Mouse (Mus musculus): ENCODE results near the gene Ttyh2. TPM values are rescaled to one million over a fixed set of nuclear protein-coding genes. Genes with fewer than 3 reads are reported as not detected.

Ttyh2 gene
- total and polyA plus RNA-seq, 2 experiments = 25.6 to 66.9 TPM

DNA sequence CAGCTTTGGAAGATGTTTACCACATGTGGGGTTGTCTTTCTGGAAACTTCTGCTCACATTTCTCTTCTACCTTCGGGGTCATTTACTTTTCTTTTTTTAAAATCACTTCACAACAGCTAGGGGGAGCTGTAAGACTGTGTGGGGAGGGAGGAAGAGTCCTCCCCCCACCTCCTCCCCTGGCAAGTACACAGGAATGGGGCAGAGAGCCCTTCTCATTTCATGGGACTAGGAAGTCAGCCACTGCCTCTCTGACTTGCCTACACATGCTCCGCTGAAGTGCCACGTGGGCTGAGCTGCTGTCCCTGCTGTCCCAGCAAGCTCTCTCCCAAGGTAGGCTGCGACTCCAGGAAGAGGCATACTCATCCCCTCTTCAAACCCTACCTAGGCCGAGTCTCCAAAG is 20.7 kb upstream of the Ttyh2 start:
- Histone ChIP-seq H3K4me1 (ENCODE audit: control insufficient read depth, insufficient read depth, low read length) (no peaks in the 10 kb centered on the region), H3K9ac (ENCODE audit: low read depth, low read length) (no peak overlapping the region), H3K36me3 (ENCODE audit: control insufficient read depth, insufficient read depth, low read length) (no peaks in the 10 kb centered on the region), H3K27me3 (ENCODE audit: control insufficient read depth, insufficient read depth, low read length) (no peaks in the 10 kb centered on the region), H3K27ac (replicated peaks; ENCODE audit: insufficient read depth, low read depth, low read length) (no peak overlapping the region), H3K4me3 (ENCODE audit: insufficient read depth, low read depth, low read length) (no peak overlapping the region), H3K79me2 (ENCODE audit: control insufficient read depth, insufficient read depth, low read length) (no peaks in the 10 kb centered on the region)
- TF ChIP-seq POLR2A (IDR thresholded peaks at IDR 0.05; ENCODE audit: extremely low read depth, insufficient read depth, low read length) (no peak), CTCF (IDR thresholded peaks at IDR 0.05; ENCODE audit: low read depth, low read length) (no peak)
- WGBS = 42% methylated on average over 5 of the region's 5 CpGs
- DNase-seq (ENCODE audit: extremely low read depth, low read depth, low spot score) = no peak

DNA sequence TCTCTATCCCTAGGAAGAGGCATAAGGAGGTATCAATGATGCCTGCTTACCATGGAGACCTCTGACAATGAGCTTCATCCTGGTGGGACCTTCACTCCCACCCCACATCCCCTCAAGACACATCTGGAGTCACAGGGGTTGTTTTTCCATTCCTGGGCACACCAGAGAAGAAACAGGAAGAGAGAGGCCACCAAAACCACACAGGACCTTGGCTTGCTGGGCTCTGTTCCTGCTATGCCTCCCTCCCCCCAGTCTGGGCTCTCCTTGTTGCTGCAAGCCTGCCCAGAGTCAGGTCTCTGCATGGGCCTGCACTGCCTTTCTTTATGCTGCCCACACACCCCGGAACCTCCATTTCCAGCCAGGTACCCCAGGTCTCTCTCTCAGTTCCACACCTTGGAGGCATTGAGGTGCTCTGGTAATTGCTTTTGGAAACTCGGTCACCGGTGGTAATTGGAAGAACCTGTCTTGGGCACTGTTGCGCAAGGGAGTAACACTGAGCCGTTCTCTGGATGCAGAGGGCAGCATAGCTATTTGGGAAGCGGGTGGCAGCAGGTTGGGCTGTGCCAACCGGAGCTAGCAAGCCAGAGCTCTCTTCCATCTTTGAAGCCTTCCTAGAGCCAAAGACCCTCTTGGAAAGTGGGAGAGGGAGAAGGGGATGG is 19.8 kb upstream of the Ttyh2 start:
- WGBS = 57% methylated on average over 7 of the region's 7 CpGs

DNA sequence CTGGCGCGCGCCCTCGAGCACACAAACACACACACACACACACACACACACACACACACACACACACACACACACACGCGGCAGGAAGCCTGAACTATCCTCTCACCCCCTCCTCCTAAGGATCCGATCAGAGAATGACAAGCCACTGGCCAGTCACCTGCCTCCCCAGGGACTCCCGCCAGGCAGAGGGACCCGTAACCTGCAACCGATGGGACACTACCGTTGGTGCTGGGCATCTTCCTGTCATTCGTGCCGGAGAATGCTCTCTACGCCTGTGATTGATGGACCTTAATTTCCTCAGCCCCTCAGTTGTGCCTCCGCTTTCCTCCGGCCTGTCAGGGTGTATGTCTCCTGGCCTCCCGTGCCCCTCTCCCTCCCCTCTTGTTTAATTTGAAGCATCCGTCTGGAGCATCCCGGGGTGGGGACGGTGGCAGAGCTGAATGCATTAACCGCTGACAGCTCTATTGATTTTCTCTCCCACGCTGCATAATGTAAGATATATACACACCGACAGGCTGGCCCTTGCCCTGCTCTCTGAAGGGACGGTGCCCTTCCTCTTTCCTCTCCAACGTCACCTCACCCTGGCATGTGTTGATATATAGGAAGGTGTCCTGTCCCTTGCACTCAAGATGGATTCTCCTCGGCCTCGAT is 18.1 kb upstream of the Ttyh2 start:
- Histone ChIP-seq H3K4me3 (ENCODE audit: insufficient read depth, low read depth, low read length) (no peak overlapping the region), H3K4me1 (ENCODE audit: control insufficient read depth, insufficient read depth, low read length) (no peaks in the 10 kb centered on the region), H3K79me2 (ENCODE audit: control insufficient read depth, insufficient read depth, low read length) (no peaks in the 10 kb centered on the region), H3K27me3 (ENCODE audit: control insufficient read depth, insufficient read depth, low read length) (no peaks in the 10 kb centered on the region), H3K9ac (ENCODE audit: low read depth, low read length) (no peak overlapping the region), H3K27ac (replicated peaks; ENCODE audit: insufficient read depth, low read depth, low read length) (no peak overlapping the region), H3K36me3 (ENCODE audit: control insufficient read depth, insufficient read depth, low read length) (no peaks in the 10 kb centered on the region)
- WGBS = 36% methylated on average over 27 of the region's 27 CpGs
- no peak for DNase-seq (ENCODE audit: extremely low read depth, low read depth, low spot score)
- TF ChIP-seq CTCF (IDR thresholded peaks at IDR 0.05; ENCODE audit: low read depth, low read length) (no peak), POLR2A (IDR thresholded peaks at IDR 0.05; ENCODE audit: extremely low read depth, insufficient read depth, low read length) (no peak)

More for the DNA sequence above, 19.8 kb upstream of the Ttyh2 start:
- no peaks in the 10 kb centered on the region for H3K79me2 ChIP-seq (ENCODE audit: control insufficient read depth, insufficient read depth, low read length)
- no peak overlapping the region for H3K9ac ChIP-seq (ENCODE audit: low read depth, low read length)
- H3K4me1 ChIP-seq (ENCODE audit: control insufficient read depth, insufficient read depth, low read length) = no peaks in the 10 kb centered on the region
- H3K36me3 ChIP-seq (ENCODE audit: control insufficient read depth, insufficient read depth, low read length) = no peaks in the 10 kb centered on the region
- TF ChIP-seq POLR2A (IDR thresholded peaks at IDR 0.05; ENCODE audit: extremely low read depth, insufficient read depth, low read length) (no peak), CTCF (IDR thresholded peaks at IDR 0.05; ENCODE audit: low read depth, low read length) (no peak)
- DNase-seq (ENCODE audit: extremely low read depth, low read depth, low spot score) = no peak
- no peaks in the 10 kb centered on the region for H3K27me3 ChIP-seq (ENCODE audit: control insufficient read depth, insufficient read depth, low read length)
- H3K4me3 ChIP-seq (ENCODE audit: insufficient read depth, low read depth, low read length) = no peak overlapping the region
- no peak overlapping the region for H3K27ac ChIP-seq (replicated peaks; ENCODE audit: insufficient read depth, low read depth, low read length)

DNA sequence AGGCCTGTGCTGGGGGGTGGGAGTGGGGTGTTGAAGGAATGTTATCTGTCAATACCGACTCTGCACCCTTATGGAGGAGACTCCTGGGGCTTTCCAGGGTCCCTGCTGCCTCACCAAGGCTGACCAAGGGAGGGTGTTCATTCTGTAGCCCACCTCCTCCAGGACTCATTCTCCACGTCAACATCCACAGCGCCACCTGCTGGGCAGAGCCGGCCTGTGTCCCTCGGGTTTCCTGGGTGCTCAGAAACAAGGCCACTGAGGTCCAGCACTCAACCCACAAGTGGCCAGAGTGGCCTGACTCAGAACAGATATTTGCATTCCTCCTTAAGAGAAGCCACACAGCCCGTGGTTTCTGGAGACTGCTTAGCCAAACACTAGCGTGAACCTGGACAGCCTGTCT is 17.5 kb upstream of the Ttyh2 start:
- H3K36me3 ChIP-seq (ENCODE audit: control insufficient read depth, insufficient read depth, low read length) = no peaks in the 10 kb centered on the region
- TF ChIP-seq POLR2A (IDR thresholded peaks at IDR 0.05; ENCODE audit: extremely low read depth, insufficient read depth, low read length) (no peak), CTCF (IDR thresholded peaks at IDR 0.05; ENCODE audit: low read depth, low read length) (peak; percentile 81)
- H3K79me2 ChIP-seq (ENCODE audit: control insufficient read depth, insufficient read depth, low read length) = no peaks in the 10 kb centered on the region

DNA sequence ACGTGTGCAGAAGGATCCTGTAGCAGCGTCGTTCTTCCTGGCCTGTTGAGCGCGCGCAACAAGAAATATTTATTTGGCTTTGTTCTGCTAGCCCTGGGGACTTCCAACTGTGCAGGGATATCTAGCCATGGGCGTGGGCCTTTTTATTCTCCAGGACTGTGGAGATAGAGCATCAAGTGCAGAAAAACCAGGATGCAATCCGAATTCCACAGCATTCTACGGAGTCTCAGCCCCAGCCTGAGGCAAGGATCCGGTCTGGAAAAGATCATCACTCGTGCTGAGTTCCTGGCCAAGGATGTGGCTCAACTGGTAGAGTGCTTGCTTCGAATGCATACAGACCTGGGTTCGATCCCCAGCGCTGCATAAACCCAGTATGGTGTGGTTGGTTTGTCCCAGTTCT is 13.1 kb upstream of the Ttyh2 start:
- no peak for DNase-seq (ENCODE audit: extremely low read depth, low read depth, low spot score)
- 89% methylated on average over 14 of the region's 14 CpGs for WGBS
- H3K4me3 ChIP-seq (ENCODE audit: insufficient read depth, low read depth, low read length) = no peak overlapping the region
- H3K36me3 ChIP-seq (ENCODE audit: control insufficient read depth, insufficient read depth, low read length) = no peaks in the 10 kb centered on the region
- no peaks in the 10 kb centered on the region for H3K79me2 ChIP-seq (ENCODE audit: control insufficient read depth, insufficient read depth, low read length)
- TF ChIP-seq CTCF (IDR thresholded peaks at IDR 0.05; ENCODE audit: low read depth, low read length) = no peak
- TF ChIP-seq POLR2A (IDR thresholded peaks at IDR 0.05; ENCODE audit: extremely low read depth, insufficient read depth, low read length) = no peak
- no peak overlapping the region for H3K27ac ChIP-seq (replicated peaks; ENCODE audit: insufficient read depth, low read depth, low read length)
- no peaks in the 10 kb centered on the region for H3K4me1 ChIP-seq (ENCODE audit: control insufficient read depth, insufficient read depth, low read length)
- no peaks in the 10 kb centered on the region for H3K27me3 ChIP-seq (ENCODE audit: control insufficient read depth, insufficient read depth, low read length)
- no peak overlapping the region for H3K9ac ChIP-seq (ENCODE audit: low read depth, low read length)

More for the DNA sequence above, 17.5 kb upstream of the Ttyh2 start:
- Histone ChIP-seq H3K9ac (ENCODE audit: low read depth, low read length) (no peak overlapping the region), H3K27me3 (ENCODE audit: control insufficient read depth, insufficient read depth, low read length) (no peaks in the 10 kb centered on the region), H3K4me1 (ENCODE audit: control insufficient read depth, insufficient read depth, low read length) (no peaks in the 10 kb centered on the region), H3K27ac (replicated peaks; ENCODE audit: insufficient read depth, low read depth, low read length) (no peak overlapping the region), H3K4me3 (ENCODE audit: insufficient read depth, low read depth, low read length) (no peak overlapping the region)
- 19% methylated on average over 7 of the region's 7 CpGs for WGBS
- no peak for DNase-seq (ENCODE audit: extremely low read depth, low read depth, low spot score)

Measured in liver, adult 2 months (tissue).